Mouse (Mus musculus): ENCODE results near the gene Higd2a. TPM values are rescaled to one million over a fixed set of nuclear protein-coding genes. Genes with fewer than 3 reads are reported as not detected.

Higd2a gene
- polyA plus RNA-seq, 1 experiment: 112 TPM

DNA sequence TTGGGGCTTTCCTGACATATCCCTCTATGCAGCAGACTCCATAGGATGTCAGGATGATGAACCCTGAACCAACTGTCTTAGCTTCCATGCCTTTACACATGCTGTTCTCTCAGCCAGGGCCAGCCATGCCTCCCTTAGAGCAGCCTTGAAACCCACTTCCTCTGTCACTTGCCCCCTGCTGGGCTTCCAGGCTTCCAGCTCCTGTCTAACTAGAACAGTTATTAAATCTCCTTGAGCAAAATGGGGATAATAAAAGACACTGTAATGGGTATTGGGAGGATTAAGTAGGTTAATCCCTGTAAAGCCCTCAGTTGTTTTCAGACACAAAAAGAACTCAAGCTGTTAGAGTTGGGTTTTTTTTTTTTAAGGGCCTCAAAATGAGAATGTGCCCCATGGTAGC is 13.5 kb downstream of the Higd2a start:
- no peaks in the 10 kb centered on the region for H3K36me3 ChIP-seq (ENCODE audit: control insufficient read depth, insufficient read depth, low read length)
- H3K4me3 ChIP-seq (ENCODE audit: control insufficient read depth, insufficient read depth, low read length): no peak overlapping the region
- DNase-seq: no peak
- H3K27ac ChIP-seq (ENCODE audit: control insufficient read depth, insufficient read depth, low read length): no peak overlapping the region
- no peaks in the 10 kb centered on the region for H3K4me1 ChIP-seq (replicated peaks; ENCODE audit: control insufficient read depth, insufficient read depth, low read length)
- H3K27me3 ChIP-seq (ENCODE audit: control insufficient read depth, insufficient read depth, low read length): no peaks in the 10 kb centered on the region
- TF ChIP-seq CTCF (IDR thresholded peaks at IDR 0.05; ENCODE audit: borderline replicate concordance, control insufficient read depth, extremely low read depth, insufficient read depth, low read length, poor library complexity) (no peak), POLR2A (IDR thresholded peaks at IDR 0.05; ENCODE audit: control insufficient read depth, extremely low read depth, insufficient read depth, low read length, poor library complexity) (no peak)

DNA sequence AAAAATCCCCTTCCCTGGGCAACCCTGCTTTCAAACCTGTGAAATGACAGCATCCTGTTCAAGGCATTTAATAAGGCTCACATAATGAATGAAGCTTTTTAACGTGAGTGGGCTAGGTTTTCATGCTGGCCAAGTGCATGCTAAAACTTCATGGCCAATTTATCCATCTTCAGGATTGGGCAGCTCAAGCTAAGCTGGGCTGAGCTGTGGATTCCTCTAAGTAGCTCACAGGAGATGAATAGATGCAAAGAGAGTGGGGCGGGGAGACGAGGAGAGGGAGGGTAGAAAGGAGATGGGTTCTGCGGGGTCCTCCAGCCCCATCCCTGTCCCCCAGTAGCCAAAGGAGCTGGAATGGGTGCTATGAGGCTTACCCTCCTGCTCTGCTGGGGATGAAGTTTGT is 14.2 kb downstream of the Higd2a start:
- H3K27me3 ChIP-seq (ENCODE audit: control insufficient read depth, insufficient read depth, low read length): no peaks in the 10 kb centered on the region
- WGBS: 96% methylated on average over 4 of the region's 4 CpGs

DNA sequence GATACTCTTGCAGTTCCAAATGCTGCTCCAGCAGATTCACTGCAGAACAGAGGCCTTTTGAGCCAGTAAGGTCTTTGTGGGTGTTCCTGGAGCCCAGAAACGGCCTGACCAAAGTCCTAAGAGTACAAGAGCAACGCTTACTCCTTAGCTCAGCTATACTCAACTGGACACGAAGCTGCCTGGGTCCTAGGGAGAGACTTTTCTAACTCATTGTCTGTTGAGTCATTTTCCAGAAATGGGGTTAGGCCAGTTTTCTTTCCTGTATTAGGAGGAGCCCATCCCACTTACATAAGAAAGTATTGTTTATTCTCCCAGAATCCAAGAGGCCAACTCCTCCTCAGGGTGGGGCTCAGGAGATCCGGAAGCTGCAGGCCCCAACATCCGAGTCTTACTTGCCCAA is 15.4 kb downstream of the Higd2a start:
- no peak overlapping the region for H3K27ac ChIP-seq (ENCODE audit: control insufficient read depth, insufficient read depth, low read length)
- WGBS: 95% methylated on average over 5 of the region's 5 CpGs
- DNase-seq: no peak

More for the DNA sequence above, 14.2 kb downstream of the Higd2a start:
- TF ChIP-seq POLR2A (IDR thresholded peaks at IDR 0.05; ENCODE audit: control insufficient read depth, extremely low read depth, insufficient read depth, low read length, poor library complexity) (no peak), CTCF (IDR thresholded peaks at IDR 0.05; ENCODE audit: borderline replicate concordance, control insufficient read depth, extremely low read depth, insufficient read depth, low read length, poor library complexity) (no peak)
- Histone ChIP-seq H3K4me1 (replicated peaks; ENCODE audit: control insufficient read depth, insufficient read depth, low read length) (no peaks in the 10 kb centered on the region), H3K4me3 (ENCODE audit: control insufficient read depth, insufficient read depth, low read length) (no peak overlapping the region), H3K36me3 (ENCODE audit: control insufficient read depth, insufficient read depth, low read length) (no peaks in the 10 kb centered on the region), H3K27ac (ENCODE audit: control insufficient read depth, insufficient read depth, low read length) (no peak overlapping the region)
- no peak for DNase-seq

DNA sequence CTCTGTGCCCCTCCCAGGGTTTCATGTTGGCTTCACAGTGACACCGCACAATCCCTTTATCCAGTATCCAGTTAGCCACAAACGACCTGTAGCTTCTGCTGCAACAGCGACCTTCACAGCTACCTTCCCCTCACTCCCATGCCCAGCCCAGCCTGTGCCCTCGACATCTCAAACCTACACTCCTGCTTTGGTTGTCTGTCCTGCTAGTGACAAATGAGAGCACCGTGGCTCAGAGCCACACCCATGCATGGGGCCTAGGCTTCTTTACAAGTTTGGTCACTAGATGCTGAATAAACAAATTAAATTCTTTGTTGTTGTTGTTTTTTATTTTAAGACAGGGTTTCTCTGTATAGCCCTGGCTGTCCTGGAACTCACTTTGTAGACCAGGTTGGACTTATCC is 17.2 kb downstream of the Higd2a start:
- no peak for DNase-seq
- 90% methylated on average over 5 of the region's 5 CpGs for WGBS
- Histone ChIP-seq H3K4me3 (ENCODE audit: control insufficient read depth, insufficient read depth, low read length) (no peak overlapping the region), H3K27ac (ENCODE audit: control insufficient read depth, insufficient read depth, low read length) (no peak overlapping the region), H3K36me3 (ENCODE audit: control insufficient read depth, insufficient read depth, low read length) (no peaks in the 10 kb centered on the region), H3K4me1 (replicated peaks; ENCODE audit: control insufficient read depth, insufficient read depth, low read length) (peaks cover 7% of the 10 kb centered on the region; the same call in 1 of the 2 replicates), H3K27me3 (ENCODE audit: control insufficient read depth, insufficient read depth, low read length) (no peaks in the 10 kb centered on the region)
- TF ChIP-seq CTCF (IDR thresholded peaks at IDR 0.05; ENCODE audit: borderline replicate concordance, control insufficient read depth, extremely low read depth, insufficient read depth, low read length, poor library complexity): no peak
- TF ChIP-seq POLR2A (IDR thresholded peaks at IDR 0.05; ENCODE audit: control insufficient read depth, extremely low read depth, insufficient read depth, low read length, poor library complexity): no peak

More for the DNA sequence above, 15.4 kb downstream of the Higd2a start:
- Histone ChIP-seq H3K4me3 (ENCODE audit: control insufficient read depth, insufficient read depth, low read length) (no peak overlapping the region), H3K27me3 (ENCODE audit: control insufficient read depth, insufficient read depth, low read length) (no peaks in the 10 kb centered on the region), H3K4me1 (replicated peaks; ENCODE audit: control insufficient read depth, insufficient read depth, low read length) (peaks cover under 1% of the 10 kb centered on the region; the same call in 1 of the 2 replicates), H3K36me3 (ENCODE audit: control insufficient read depth, insufficient read depth, low read length) (no peaks in the 10 kb centered on the region)
- no peak for TF ChIP-seq CTCF (IDR thresholded peaks at IDR 0.05; ENCODE audit: borderline replicate concordance, control insufficient read depth, extremely low read depth, insufficient read depth, low read length, poor library complexity)

DNA sequence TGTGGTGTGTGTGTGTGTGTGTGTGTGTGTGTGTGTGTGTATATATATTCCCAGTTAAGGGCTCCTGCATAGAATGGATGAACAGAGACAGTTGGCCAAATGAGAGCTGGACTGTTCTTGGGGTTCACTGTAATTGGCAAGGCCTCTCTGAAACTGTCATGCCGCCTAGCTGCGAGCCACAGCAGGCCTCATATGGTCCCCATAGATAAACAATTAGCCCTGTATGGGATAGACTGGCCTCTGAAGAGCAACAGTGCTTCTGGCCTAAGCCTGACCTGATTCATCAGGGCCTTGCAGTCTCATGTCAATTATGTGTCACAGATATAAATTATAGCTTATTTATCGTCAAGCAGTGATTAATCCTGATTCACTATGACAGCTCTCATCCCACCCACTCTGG is 18.0 kb downstream of the Higd2a start:
- no peak overlapping the region for H3K4me3 ChIP-seq (ENCODE audit: control insufficient read depth, insufficient read depth, low read length)
- H3K27me3 ChIP-seq (ENCODE audit: control insufficient read depth, insufficient read depth, low read length): no peaks in the 10 kb centered on the region
- peaks cover 7% of the 10 kb centered on the region; the same call in 1 of the 2 replicates for H3K4me1 ChIP-seq (replicated peaks; ENCODE audit: control insufficient read depth, insufficient read depth, low read length)
- no peak overlapping the region for H3K27ac ChIP-seq (ENCODE audit: control insufficient read depth, insufficient read depth, low read length)
- WGBS: 94% methylated on average over 3 of the region's 3 CpGs
- no peaks in the 10 kb centered on the region for H3K36me3 ChIP-seq (ENCODE audit: control insufficient read depth, insufficient read depth, low read length)
- TF ChIP-seq CTCF (IDR thresholded peaks at IDR 0.05; ENCODE audit: borderline replicate concordance, control insufficient read depth, extremely low read depth, insufficient read depth, low read length, poor library complexity): no peak
- DNase-seq: no peak

DNA sequence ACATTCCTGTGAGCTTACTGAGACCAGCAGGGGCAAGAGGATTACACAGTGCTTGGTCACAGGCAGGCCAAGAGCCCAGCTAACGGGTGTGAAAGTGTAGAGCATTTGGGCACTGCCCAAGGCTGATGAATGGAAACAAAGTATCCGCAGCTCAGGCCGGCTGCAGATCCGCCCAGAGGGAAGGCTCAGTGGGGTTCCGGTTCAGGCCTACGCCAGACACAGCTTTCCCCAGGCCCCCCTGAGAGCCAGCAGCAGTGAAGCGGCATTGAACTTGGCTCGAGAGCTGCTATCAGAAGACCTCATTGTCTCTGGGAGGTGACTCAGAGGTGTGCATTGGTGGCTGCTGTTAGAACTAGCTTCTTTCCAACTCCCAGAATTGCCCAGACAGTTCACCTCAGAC is 18.7 kb downstream of the Higd2a start:
- H3K27ac ChIP-seq (ENCODE audit: control insufficient read depth, insufficient read depth, low read length): no peak overlapping the region
- no peaks in the 10 kb centered on the region for H3K36me3 ChIP-seq (ENCODE audit: control insufficient read depth, insufficient read depth, low read length)
- 89% methylated on average over 8 of the region's 8 CpGs for WGBS
- no peak for DNase-seq
- H3K4me3 ChIP-seq (ENCODE audit: control insufficient read depth, insufficient read depth, low read length): no peak overlapping the region
- no peak for TF ChIP-seq CTCF (IDR thresholded peaks at IDR 0.05; ENCODE audit: borderline replicate concordance, control insufficient read depth, extremely low read depth, insufficient read depth, low read length, poor library complexity)
- TF ChIP-seq POLR2A (IDR thresholded peaks at IDR 0.05; ENCODE audit: control insufficient read depth, extremely low read depth, insufficient read depth, low read length, poor library complexity): no peak
- H3K4me1 ChIP-seq (replicated peaks; ENCODE audit: control insufficient read depth, insufficient read depth, low read length): peaks cover 7% of the 10 kb centered on the region; the same call in 1 of the 2 replicates
- no peaks in the 10 kb centered on the region for H3K27me3 ChIP-seq (ENCODE audit: control insufficient read depth, insufficient read depth, low read length)

DNA sequence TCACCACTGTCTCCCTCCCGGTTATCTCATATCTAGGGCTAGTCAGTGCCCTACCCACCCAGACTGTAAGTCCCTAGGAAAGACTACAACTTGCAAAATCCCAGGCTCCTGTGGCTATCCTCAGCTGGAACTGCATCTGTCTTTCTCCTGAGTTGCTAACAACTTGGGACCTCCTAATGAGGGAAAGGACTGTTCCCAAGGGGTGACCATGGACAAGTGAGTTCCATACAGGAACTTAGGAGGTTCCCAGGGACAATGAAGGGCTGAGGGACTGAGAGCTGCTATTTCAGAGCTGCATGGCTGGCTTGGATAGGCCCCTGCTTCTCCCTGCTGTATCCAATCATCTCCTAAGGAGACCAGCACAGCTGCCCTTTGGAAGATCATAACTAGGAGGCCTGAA is 19.3 kb downstream of the Higd2a start:
- TF ChIP-seq POLR2A (IDR thresholded peaks at IDR 0.05; ENCODE audit: control insufficient read depth, extremely low read depth, insufficient read depth, low read length, poor library complexity) (no peak), CTCF (IDR thresholded peaks at IDR 0.05; ENCODE audit: borderline replicate concordance, control insufficient read depth, extremely low read depth, insufficient read depth, low read length, poor library complexity) (no peak)
- Histone ChIP-seq H3K4me1 (replicated peaks; ENCODE audit: control insufficient read depth, insufficient read depth, low read length) (peaks cover 7% of the 10 kb centered on the region; the same call in 1 of the 2 replicates), H3K36me3 (ENCODE audit: control insufficient read depth, insufficient read depth, low read length) (no peaks in the 10 kb centered on the region), H3K4me3 (ENCODE audit: control insufficient read depth, insufficient read depth, low read length) (no peak overlapping the region), H3K27ac (ENCODE audit: control insufficient read depth, insufficient read depth, low read length) (no peak overlapping the region), H3K27me3 (ENCODE audit: control insufficient read depth, insufficient read depth, low read length) (no peaks in the 10 kb centered on the region)
- DNase-seq: no peak
- WGBS: 93% methylated on average over 1 of the region's 1 CpGs
